Mouse (Mus musculus): ENCODE measurements around the gene Gm3488.
"Not testable (repeated sequence)": the region's sequence is repeated elsewhere in the genome, so short reads cannot be mapped to it uniquely, and the experiment has no call there.

Gene Gm3488

DNA sequence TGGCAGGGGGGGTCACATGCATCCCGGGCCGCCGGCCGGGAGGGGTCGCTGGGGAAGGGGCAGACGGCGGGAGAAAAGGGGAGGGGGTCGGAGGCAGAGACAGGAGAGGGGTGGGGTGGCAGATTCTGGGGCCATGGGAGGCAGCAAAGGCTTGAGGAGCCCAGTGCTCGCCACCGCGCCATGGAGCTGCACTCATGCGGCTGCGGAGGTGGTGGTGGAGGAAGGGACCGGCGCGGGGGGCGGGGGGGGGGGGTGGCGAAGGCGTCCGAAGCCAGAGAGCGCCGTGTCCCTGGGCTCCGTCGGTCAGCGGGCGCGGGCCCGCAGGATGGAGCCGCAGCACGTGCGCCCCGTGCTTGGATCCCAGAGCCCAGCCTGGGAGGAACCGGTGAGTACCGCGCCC is at the start of gene Gm3488:
TSS of gene Gm3488 (plus strand) at position 301 of the 400 bp plus-strand sequence.
- DNase-seq (ENCODE audit: low read depth, low spot score) = not testable (repeated sequence)

DNA sequence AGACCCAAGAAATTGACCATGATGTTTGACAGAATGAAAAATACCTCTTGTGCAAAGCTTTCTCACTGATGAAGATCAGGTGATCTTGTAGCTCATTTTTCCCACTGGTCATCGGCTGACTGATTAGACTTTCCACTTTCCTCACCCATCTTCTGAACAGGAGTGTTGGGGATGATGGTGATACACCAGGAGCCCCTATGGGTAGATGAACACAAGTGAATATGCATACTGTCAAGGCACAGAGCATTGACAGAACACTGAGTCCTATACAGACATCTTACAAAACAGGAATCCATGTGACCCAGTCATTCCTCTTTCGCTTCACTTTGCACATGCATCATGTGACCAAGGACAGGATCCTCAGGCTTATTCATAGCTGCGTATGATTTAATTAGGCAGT is 46.1 kb upstream of the Gm3488 start, which contains the start of gene Gm3194:
TSS of gene Gm3194 (minus strand) at position 101 of the 400 bp plus-strand sequence.
- DNase-seq (ENCODE audit: low read depth, low spot score) = not testable (repeated sequence)

DNA sequence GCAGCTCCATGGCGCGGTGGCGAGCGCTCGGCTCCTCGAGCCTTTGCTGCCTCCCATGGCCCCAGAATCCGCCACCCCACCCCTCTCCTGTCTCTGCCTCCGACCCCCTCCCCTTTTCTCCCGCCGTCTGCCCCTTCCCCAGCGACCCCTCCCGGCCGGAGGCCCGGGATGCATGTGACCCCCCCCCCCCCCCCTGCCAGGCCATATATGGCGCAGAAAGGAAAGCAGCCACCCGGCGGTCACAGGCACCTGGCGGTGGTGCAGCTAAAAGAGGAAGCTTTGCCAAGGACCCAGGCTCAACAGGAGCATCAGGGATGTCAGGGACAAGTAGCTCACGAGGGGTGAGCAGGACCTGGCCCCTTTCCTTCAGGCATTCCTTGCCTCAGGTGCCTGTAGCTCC is 41.0 kb upstream of the Gm3488 start:
- DNase-seq (ENCODE audit: low read depth, low spot score) = not testable (repeated sequence)

DNA sequence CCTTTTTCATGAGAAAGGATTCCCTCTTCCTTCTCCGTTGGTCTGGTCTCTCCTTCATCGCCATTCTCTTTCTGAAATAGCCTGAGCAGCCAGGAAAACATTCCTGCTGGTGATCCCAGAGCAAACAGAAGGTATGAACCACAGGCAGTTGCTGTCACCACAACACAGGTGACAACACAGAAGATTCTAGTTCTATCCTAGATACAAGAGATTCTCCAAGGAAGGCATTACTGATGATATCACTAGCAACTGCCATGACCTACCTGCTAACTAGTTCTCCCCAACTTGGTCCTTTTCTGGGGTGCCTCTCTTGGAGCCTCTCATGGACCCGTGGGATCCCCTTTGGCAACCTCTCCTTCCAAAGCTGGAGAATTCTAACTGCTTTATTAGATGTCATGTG is 23.7 kb upstream of the Gm3488 start, which contains the start of gene Gm8246:
TSS of gene Gm8246 (minus strand) at position 101 of the 400 bp plus-strand sequence.
- not testable (repeated sequence) for DNase-seq (ENCODE audit: low read depth, low spot score)

DNA sequence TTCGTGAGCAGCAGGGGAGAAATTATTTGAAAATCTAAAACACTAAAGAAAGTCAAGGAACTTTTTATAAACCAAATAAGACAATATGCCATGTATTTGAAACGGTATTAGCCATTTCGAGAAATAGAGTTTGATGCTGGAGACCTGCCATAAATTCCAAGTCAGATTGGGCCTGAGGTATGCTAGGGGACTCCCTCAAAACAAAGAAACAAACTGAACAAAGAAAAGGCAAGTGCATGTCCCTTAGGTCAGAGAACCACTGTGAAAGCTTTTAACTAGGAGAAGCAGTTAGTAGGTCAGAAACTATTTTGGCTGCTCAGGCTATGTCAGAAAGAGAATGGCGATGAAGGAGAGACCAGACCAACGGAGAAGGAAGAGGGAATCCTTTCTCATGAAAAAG is 17.6 kb upstream of the Gm3488 start, which contains the start of gene Gm3187:
TSS of gene Gm3187 (plus strand) at position 301 of the 400 bp plus-strand sequence.
- not testable (repeated sequence) for DNase-seq (ENCODE audit: low read depth, low spot score)

GRCm38 (mm10) chr14:5538196-5538595 is 36.7 kb downstream of the Gm3488 start, which contains the start of gene Gm3532:
Gm3532 (plus strand) TSS chr14:5538496.
- not testable (repeated sequence) for DNase-seq (ENCODE audit: low read depth, low spot score)
